Mouse (Mus musculus): ENCODE data around the gene Fkbp15.

Gene Fkbp15

GRCm38 (mm10) chr4:62372818-62373520, 12.6 kb upstream of the Fkbp15 start:
- DNase-seq (ENCODE audit: extremely low read depth, insufficient read length, low spot score) = no peak

- no peak for DNase-seq (ENCODE audit: extremely low read depth, insufficient read length, low spot score)
These were observed 12.1 kb upstream of the Fkbp15 start for GRCm38 (mm10) chr4:62372410-62372809.

GRCm38 (mm10) chr4:62369091-62369490, 8.7 kb upstream of the Fkbp15 start:
- no peak for DNase-seq (ENCODE audit: extremely low read depth, insufficient read length, low spot score)

GRCm38 (mm10) chr4:62367586-62367985, 7.2 kb upstream of the Fkbp15 start:
- DNase-seq (ENCODE audit: extremely low read depth, insufficient read length, low spot score) = no peak

GRCm38 (mm10) chr4:62366291-62366690, 5.9 kb upstream of the Fkbp15 start:
- no peak for DNase-seq (ENCODE audit: extremely low read depth, insufficient read length, low spot score)

- no peak for DNase-seq (ENCODE audit: extremely low read depth, insufficient read length, low spot score)
These were observed 4.0 kb upstream of the Fkbp15 start for GRCm38 (mm10) chr4:62364299-62364698.

- no peak for DNase-seq (ENCODE audit: extremely low read depth, insufficient read length, low spot score)
These were observed 2.1 kb upstream of the Fkbp15 start for GRCm38 (mm10) chr4:62362437-62362836.

GRCm38 (mm10) chr4:62361997-62362396, 1.6 kb upstream of the Fkbp15 start:
- no peak for DNase-seq (ENCODE audit: extremely low read depth, insufficient read length, low spot score)

GRCm38 (mm10) chr4:62361571-62361970, 1.2 kb upstream of the Fkbp15 start:
- DNase-seq (ENCODE audit: extremely low read depth, insufficient read length, low spot score) = no peak

GRCm38 (mm10) chr4:62360805-62361455, 582 bp upstream of the Fkbp15 start:
- no peak for DNase-seq (ENCODE audit: extremely low read depth, insufficient read length, low spot score)

- DNase-seq (ENCODE audit: extremely low read depth, insufficient read length, low spot score) = peak; percentile 40
These were observed 1.0 kb downstream of the Fkbp15 start for GRCm38 (mm10) chr4:62359256-62359775.

GRCm38 (mm10) chr4:62357631-62358148, 2.7 kb downstream of the Fkbp15 start:
- no peak for DNase-seq (ENCODE audit: extremely low read depth, insufficient read length, low spot score)

GRCm38 (mm10) chr4:62349371-62349770, 11.0 kb downstream of the Fkbp15 start:
- no peak for DNase-seq (ENCODE audit: extremely low read depth, insufficient read length, low spot score)

GRCm38 (mm10) chr4:62348329-62348705, 12.0 kb downstream of the Fkbp15 start:
- no peak for DNase-seq (ENCODE audit: extremely low read depth, insufficient read length, low spot score)

GRCm38 (mm10) chr4:62347605-62348328, 12.6 kb downstream of the Fkbp15 start:
- no peak for DNase-seq (ENCODE audit: extremely low read depth, insufficient read length, low spot score)

- no peak for DNase-seq (ENCODE audit: extremely low read depth, insufficient read length, low spot score)
These were observed 14.5 kb downstream of the Fkbp15 start for GRCm38 (mm10) chr4:62345827-62346226.

- DNase-seq (ENCODE audit: extremely low read depth, insufficient read length, low spot score) = no peak
These were observed 16.3 kb downstream of the Fkbp15 start for GRCm38 (mm10) chr4:62344000-62344399.

- no peak for DNase-seq (ENCODE audit: extremely low read depth, insufficient read length, low spot score)
These were observed 21.8 kb downstream of the Fkbp15 start for GRCm38 (mm10) chr4:62338536-62338935.

- no peak for DNase-seq (ENCODE audit: extremely low read depth, insufficient read length, low spot score)
These were observed 28.4 kb downstream of the Fkbp15 start for GRCm38 (mm10) chr4:62331977-62332376.

- no peak for DNase-seq (ENCODE audit: extremely low read depth, insufficient read length, low spot score)
These were observed 31.2 kb downstream of the Fkbp15 start for GRCm38 (mm10) chr4:62328941-62329660.

- no peak for DNase-seq (ENCODE audit: extremely low read depth, insufficient read length, low spot score)
These were observed 34.2 kb downstream of the Fkbp15 start for GRCm38 (mm10) chr4:62326111-62326510.

All from 3134 (cell line).